Comparison of ENCODE assay signal across 17 mouse cellular contexts in the genomic region with DNA sequence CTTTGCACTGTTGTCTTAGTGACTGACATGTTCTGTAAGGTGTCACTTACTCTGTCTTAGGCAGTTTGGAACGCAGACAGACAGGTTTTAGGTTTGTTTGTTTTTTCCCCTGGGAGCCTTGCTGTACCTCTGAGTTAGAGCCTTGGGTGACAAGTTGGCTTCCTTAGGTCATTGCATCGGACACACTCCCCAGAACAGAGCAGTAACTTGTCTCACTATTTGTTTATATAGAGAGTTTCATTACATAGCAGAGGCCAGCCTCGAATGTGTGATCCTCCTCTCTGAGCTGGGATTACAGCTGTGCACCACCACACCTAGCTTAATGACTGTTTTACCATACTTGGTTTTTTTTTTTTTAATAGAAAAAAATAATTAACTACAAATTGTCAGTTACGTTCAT. TPM values are rescaled to one million over a fixed set of nuclear protein-coding genes. Genes with fewer than 3 reads are reported as not detected.
"Had no signal": no experiment of that assay in that cellular context is flagged by ENCODE, and none has a peak within 500 bp of the region (broad histone marks: within the 10 kb centered on the region; RNA-seq: fewer than 3 reads in every experiment).

No protein-coding gene starts in this region.

- DNase-seq: kidney, adult 8-10 months; kidney, postnatal 14 days; layer of hippocampus, postnatal 36 days; liver, postnatal 0 days; lung, postnatal 10 days; lung, postnatal 4 days; midbrain, embryonic 14.5 days; right cerebral cortex, adult 18-20 months; right cerebral cortex, postnatal 14 days; right cerebral cortex, postnatal 4 days; thymus, postnatal 25 days had no signal

- H3K27ac ChIP-seq: hindbrain, postnatal 0 days; left cerebral cortex, adult 2 months; lung, embryonic 15.5 days had no signal

- H3K4me2 ChIP-seq: lung, embryonic 15.5 days; midbrain, embryonic 11.5 days had no signal

- H3K27me3 ChIP-seq: lung, embryonic 15.5 days had no signal

- H3K9me3 ChIP-seq: lung, embryonic 15.5 days had no signal

- H3K4me3 ChIP-seq: left cerebral cortex, adult 2 months; lung, embryonic 15.5 days had no signal

- H3K4me1 ChIP-seq: lung, embryonic 15.5 days had no signal

- H3K9ac ChIP-seq: liver, postnatal 0 days; lung, embryonic 15.5 days had no signal

- ATAC-seq: hindbrain, postnatal 0 days; inflammation-experienced regulatory T-cells, adult 6 months; intestine, embryonic 16.5 days had no signal

RNA-seq across cellular contexts. Expression of a gene that starts 16.0 kb away (rescaled TPM):
- polyA plus RNA-seq: inflammation-experienced regulatory T-cells, adult 6 months had no signal
